Mouse (Mus musculus) erythroblast, embryonic 14.5 days (primary cell): Measurements from ENCODE around the gene Hmg20b. TPM values are rescaled to one million over a fixed set of nuclear protein-coding genes. Genes with fewer than 3 reads are reported as not detected.
A peak's percentile ranks its signal among the peaks of the same experiment; 100 is the strongest.

Source experiments
- H3K27me3 ChIP-seq: 2 replicates; pipeline ENCODE4 v1.6.1; 2012; ENCODE audit warnings: inconsistent platforms; ENCODE audit not compliant: control insufficient read depth
- H3K36me3 ChIP-seq: 2 replicates; pipeline ENCODE4 v1.6.1; 2012; ENCODE audit warnings: mild to moderate bottlenecking, inconsistent platforms; ENCODE audit not compliant: control insufficient read depth
- H3K4me1 ChIP-seq: 2 replicates; pipeline ENCODE4 v1.6.1; 2012; ENCODE audit warnings: inconsistent platforms; ENCODE audit not compliant: control insufficient read depth
- H3K4me3 ChIP-seq: replicated peaks from 2 replicates; pipeline ENCODE3; 2012; ENCODE audit warnings: moderate library complexity, mild to moderate bottlenecking, inconsistent platforms
- H3K9me3 ChIP-seq: 2 replicates; pipeline ENCODE4 v1.6.1; 2012; ENCODE audit warnings: low read length, inconsistent platforms, mixed read lengths; ENCODE audit not compliant: control insufficient read depth
- GATA1 ChIP-seq: IDR thresholded peaks from 2 replicates; pipeline ENCODE4 v1.6.1; 2012; ENCODE audit warnings: low read length, inconsistent platforms, mixed read lengths
- TAL1 ChIP-seq: IDR thresholded peaks from 3 replicates; pipeline ENCODE4 v1.6.1; 2012; ENCODE audit warnings: low read length, inconsistent platforms, mixed read lengths
- polyA plus RNA-seq: library from polyadenylated mRNA; stranded (reverse); fragments of >175 nt; gene quantifications from 2 replicates; pipeline ENCODE4 v1.2.3, GENCODE M21; 2012

Hmg20b gene
- polyA plus RNA-seq = 52.7 and 55.8 TPM in 2 replicates

DNA sequence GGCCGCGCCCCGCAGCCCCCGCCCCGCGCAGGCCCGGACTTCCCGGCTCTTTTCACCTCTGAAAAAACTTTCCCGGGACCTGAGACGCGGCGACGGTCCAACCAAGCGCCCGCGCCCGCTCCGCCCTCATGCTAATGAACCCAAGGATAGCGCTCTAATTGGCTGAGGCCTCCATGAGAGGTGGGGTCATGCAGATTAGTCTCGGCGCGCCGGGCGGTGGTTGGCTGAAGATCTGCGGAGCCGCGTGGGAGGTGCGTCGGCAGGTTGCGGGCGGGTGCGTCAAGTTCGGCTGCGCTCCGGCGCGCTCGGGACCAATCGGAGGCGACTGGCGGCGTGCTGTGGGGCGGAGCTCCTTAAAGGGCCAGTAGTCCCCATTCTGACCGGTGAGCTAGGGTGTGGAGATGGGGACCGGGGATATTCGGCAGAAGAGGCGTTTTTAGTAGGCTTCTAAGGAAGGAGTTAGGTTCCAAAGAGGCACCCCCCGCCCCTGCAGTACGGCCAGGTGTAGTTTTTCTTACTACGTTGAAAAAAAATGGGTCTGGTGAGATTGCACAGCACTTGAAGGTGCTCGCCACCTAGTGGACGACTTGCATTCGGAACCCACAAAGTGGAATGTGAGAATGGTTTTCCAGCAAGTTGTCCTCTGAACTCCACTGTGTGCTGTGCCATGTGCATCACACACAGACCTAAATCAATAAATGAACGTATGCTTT is at the start of gene Hmg20b:
TSS of gene Hmg20b (minus strand) at position 130 of the 713 bp plus-strand sequence.
- Histone ChIP-seq H3K4me1 (peaks cover 82% of the 10 kb centered on the region), H3K36me3 (peaks cover 32% of the 10 kb centered on the region), H3K9me3 (no peaks in the 10 kb centered on the region), H3K27me3 (peaks cover 7% of the 10 kb centered on the region), H3K4me3 (peak within 1 kb of the TSS; percentile 97)
- TF ChIP-seq GATA1 (no peak), TAL1 (no peak)

DNA sequence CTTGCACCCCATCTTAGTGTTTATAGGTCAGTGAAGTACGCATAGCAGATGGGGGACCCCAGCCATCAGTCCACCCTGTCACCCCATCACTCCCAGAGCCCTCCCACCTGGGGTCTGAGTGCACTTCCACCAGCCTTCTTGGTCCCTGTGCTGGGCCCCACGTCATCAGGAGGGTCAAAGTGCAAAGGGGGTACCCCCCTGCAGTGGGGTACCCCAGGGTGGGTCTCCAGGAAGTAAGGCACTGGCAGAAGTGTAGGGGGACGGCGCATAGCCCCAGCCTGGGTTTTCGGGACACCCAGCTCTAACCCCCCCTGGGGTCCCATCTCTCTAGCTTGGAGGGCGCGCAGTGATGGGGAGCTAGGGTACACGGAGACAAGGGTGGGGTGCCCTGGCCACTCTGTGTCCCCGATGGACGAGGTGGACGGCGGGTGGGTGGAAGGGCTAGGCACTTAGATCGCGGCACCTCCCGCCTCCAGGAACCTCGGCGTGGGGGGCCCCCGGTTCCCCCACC is 49.6 kb upstream of the Hmg20b start:
- H3K4me1 ChIP-seq = peaks cover 27% of the 10 kb centered on the region
- no peaks in the 10 kb centered on the region for H3K9me3 ChIP-seq
- peaks cover 25% of the 10 kb centered on the region for H3K27me3 ChIP-seq
- peaks cover 5% of the 10 kb centered on the region; the same call in 1 of the 2 replicates for H3K36me3 ChIP-seq
- no peak overlapping the region for H3K4me3 ChIP-seq
- TF ChIP-seq TAL1 (no peak), GATA1 (no peak)

DNA sequence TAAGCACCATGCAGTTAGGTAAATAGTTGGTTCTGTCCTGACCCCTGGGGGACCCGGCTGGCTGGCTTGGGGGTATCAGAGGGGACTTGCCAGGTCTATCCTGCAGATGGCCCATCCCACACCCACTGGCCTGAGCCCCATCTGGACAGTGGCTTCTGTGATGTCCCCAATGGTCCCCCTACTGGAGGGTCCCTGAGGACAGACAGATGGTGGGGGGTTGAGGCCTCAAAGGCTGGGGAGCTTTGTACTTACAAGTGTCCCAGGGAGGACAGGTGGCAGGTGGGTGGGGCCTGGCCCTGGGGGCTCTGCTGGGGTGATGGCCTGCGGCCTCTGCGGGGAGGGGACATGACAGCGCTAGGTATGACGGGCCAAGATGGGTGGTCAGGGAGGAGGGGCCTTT is 49.0 kb upstream of the Hmg20b start:
- H3K36me3 ChIP-seq = peaks cover 5% of the 10 kb centered on the region; the same call in 1 of the 2 replicates
- H3K4me1 ChIP-seq = peaks cover 23% of the 10 kb centered on the region
- TF ChIP-seq TAL1 (no peak), GATA1 (no peak)
- peaks cover 19% of the 10 kb centered on the region for H3K27me3 ChIP-seq
- no peak overlapping the region for H3K4me3 ChIP-seq
- H3K9me3 ChIP-seq = no peaks in the 10 kb centered on the region

GRCm38 (mm10) chr10:81396749-81397148 is 46.5 kb upstream of the Hmg20b start:
- H3K36me3 ChIP-seq = peaks cover 5% of the 10 kb centered on the region; the same call in 1 of the 2 replicates
- peaks cover 4% of the 10 kb centered on the region for H3K27me3 ChIP-seq
- TF ChIP-seq TAL1 (no peak), GATA1 (no peak)
- peaks cover 35% of the 10 kb centered on the region for H3K4me1 ChIP-seq
- no peak overlapping the region for H3K4me3 ChIP-seq
- no peaks in the 10 kb centered on the region for H3K9me3 ChIP-seq

DNA sequence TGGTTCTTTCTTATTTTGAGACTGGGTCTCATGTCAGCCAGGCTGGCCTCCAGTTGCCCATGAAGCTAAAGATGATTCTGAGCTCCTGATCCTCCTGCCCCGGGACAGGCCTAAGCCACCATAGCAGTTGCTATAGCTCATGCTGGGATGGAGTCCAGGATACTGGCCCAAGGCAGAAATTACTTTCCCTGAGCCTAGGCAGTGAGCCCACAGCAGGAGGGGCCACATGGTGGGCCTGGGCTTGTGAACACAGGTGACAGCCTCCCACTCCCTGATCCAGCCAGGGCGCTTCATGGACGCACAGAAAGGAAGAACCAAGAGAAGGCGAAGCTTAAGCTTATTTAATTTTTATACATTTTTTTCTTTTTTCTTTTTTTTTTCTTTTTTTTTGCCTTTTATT is 45.6 kb upstream of the Hmg20b start:
- H3K4me1 ChIP-seq = peaks cover 28% of the 10 kb centered on the region
- H3K4me3 ChIP-seq = no peak overlapping the region
- peaks cover 8% of the 10 kb centered on the region for H3K36me3 ChIP-seq
- H3K27me3 ChIP-seq = peaks cover 2% of the 10 kb centered on the region
- TF ChIP-seq TAL1 (no peak), GATA1 (no peak)
- no peaks in the 10 kb centered on the region for H3K9me3 ChIP-seq

DNA sequence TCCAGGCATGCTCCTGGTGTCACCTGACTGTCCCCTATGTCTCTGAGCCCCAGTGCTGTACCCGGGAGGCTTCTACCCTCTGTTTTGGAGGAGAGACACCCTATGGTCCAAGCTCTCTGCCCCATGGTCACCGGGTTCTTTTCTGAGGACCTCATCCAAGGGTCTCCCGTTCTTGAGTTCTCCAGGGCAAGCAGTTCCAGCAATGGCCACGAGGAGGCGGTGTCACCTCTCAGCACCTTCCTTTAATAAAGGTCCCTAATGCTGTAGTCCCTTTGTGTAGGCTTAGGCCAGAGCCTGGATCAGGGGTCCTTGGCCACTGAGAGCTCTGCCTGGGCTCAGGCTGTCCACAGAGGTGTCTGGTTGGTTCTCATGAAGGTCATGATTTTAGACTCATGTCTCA is 44.8 kb upstream of the Hmg20b start:
- TF ChIP-seq TAL1 (no peak), GATA1 (no peak)
- Histone ChIP-seq H3K9me3 (no peaks in the 10 kb centered on the region), H3K27me3 (no peaks in the 10 kb centered on the region; the same call in none of the 2 replicates), H3K36me3 (peaks cover 11% of the 10 kb centered on the region), H3K4me3 (no peak overlapping the region), H3K4me1 (peaks cover 25% of the 10 kb centered on the region)

DNA sequence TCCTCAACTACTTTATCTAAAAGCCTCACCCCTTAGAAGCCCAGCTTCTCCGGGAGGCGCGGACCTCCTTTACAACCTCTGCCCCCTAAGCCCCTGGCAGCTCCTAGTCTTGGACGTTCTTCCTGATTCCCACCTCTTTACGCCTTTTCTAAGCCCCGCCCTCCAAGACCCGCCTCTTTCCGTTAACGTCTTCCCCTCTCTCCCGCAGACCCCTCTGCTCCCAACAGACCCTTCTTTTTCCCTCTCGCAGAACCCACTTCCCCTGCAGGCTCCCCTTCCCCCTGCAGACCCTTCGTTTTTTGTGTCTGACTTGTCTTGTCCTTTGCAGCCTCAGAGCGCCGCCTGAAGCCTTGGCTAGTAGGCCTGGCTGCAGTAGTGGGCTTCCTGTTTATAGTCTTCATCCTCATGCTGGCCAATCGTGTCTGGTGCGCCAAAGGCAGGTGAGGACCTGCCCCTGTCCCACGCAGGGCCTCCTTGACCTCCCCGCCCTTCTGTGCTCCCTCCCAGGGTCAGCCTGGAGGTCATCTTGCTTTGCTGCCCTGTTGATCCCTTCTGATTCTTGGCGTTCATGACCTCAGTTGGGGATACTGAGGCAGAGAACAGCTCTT is 43.3 kb upstream of the Hmg20b start:
- H3K9me3 ChIP-seq = no peaks in the 10 kb centered on the region
- H3K36me3 ChIP-seq = peaks cover 23% of the 10 kb centered on the region
- peaks cover 35% of the 10 kb centered on the region for H3K4me1 ChIP-seq
- H3K27me3 ChIP-seq = no peaks in the 10 kb centered on the region; the same call in none of the 2 replicates
- TF ChIP-seq GATA1 (no peak), TAL1 (no peak)
- H3K4me3 ChIP-seq = peak overlapping the region; percentile 25

DNA sequence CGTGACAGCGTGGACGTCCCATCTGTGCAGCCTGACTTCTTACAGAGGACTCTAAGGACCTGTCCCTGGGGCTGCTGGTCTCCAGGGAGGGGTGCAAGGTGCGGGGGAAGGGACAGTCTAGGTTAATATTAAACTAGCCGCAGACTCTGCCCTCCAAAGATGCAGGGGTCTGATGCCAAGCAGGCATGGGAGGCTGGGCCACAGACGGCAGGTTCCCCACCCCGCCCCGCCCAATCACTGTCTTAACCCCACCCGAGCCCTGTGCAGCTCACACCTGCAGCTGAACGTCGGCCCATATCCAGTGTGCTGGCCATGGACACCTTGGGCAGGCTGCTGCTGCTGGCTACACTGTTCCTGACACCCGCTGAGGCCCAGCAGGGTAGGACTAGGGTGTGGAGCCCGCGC is 42.5 kb upstream of the Hmg20b start, which contains the start of gene Smim24:
TSS of gene Smim24 (plus strand) at position 271 of the 405 bp plus-strand sequence.
- H3K9me3 ChIP-seq = no peaks in the 10 kb centered on the region
- no peaks in the 10 kb centered on the region; the same call in none of the 2 replicates for H3K27me3 ChIP-seq
- TF ChIP-seq TAL1 (no peak), GATA1 (no peak)
- H3K4me1 ChIP-seq = peaks cover 40% of the 10 kb centered on the region
- H3K4me3 ChIP-seq = peak within 1 kb of the TSS; percentile 25
- H3K36me3 ChIP-seq = peaks cover 30% of the 10 kb centered on the region

- Histone ChIP-seq H3K9me3 (no peaks in the 10 kb centered on the region), H3K4me1 (peaks cover 43% of the 10 kb centered on the region), H3K36me3 (peaks cover 36% of the 10 kb centered on the region), H3K4me3 (no peak overlapping the region), H3K27me3 (no peaks in the 10 kb centered on the region; the same call in none of the 2 replicates)
- TF ChIP-seq GATA1 (no peak), TAL1 (no peak)
Measured at GRCm38 (mm10) chr10:81392270-81392669, 42.0 kb upstream of the Hmg20b start.
